Mouse (Mus musculus) urinary bladder, adult 18-20 months (tissue): ENCODE measurements around the gene Poc1a.

ENCODE experiments used
- DNase-seq, 2 experiments: peaks; one replicate each; pipeline ENCODE4 v3.0.0; 2022; ENCODE audit warnings: low spot score in 2 of 2, mixed read lengths in 2 of 2

Gene Poc1a

GRCm38 (mm10) chr9:106265358-106266075 lies 15.3 kb upstream of the Poc1a start:
- DNase-seq, result no peak

- no peak for DNase-seq
These were observed 13.8 kb upstream of the Poc1a start for GRCm38 (mm10) chr9:106266936-106267657.

GRCm38 (mm10) chr9:106268421-106268820 lies 12.4 kb upstream of the Poc1a start:
- no peak for DNase-seq

- DNase-seq, result no peak
These were observed 11.6 kb upstream of the Poc1a start for GRCm38 (mm10) chr9:106269076-106269788.

GRCm38 (mm10) chr9:106269879-106270278 lies 11.0 kb upstream of the Poc1a start:
- no peak for DNase-seq

GRCm38 (mm10) chr9:106270656-106271055 lies 10.2 kb upstream of the Poc1a start:
- DNase-seq, result no peak

GRCm38 (mm10) chr9:106272288-106272687 lies 8.6 kb upstream of the Poc1a start:
- DNase-seq, result no peak

GRCm38 (mm10) chr9:106273276-106273675 lies 7.6 kb upstream of the Poc1a start:
- DNase-seq, result no peak

GRCm38 (mm10) chr9:106273791-106274190 lies 7.1 kb upstream of the Poc1a start:
- DNase-seq, result no peak

GRCm38 (mm10) chr9:106274652-106275180 lies 6.1 kb upstream of the Poc1a start:
- no peak for DNase-seq

GRCm38 (mm10) chr9:106275806-106276205 lies 5.1 kb upstream of the Poc1a start:
- no peak for DNase-seq

- peak in 1 of 2 experiments; percentile 47 for DNase-seq
These were observed 475 bp upstream of the Poc1a start for GRCm38 (mm10) chr9:106280386-106280785.

GRCm38 (mm10) chr9:106282024-106282423 lies 1.2 kb downstream of the Poc1a start:
- no peak for DNase-seq

GRCm38 (mm10) chr9:106287165-106287564 lies 6.3 kb downstream of the Poc1a start:
- DNase-seq, result no peak

- peak; percentile 49 to 69 for DNase-seq
These were observed 8.0 kb downstream of the Poc1a start for GRCm38 (mm10) chr9:106288864-106289263.

GRCm38 (mm10) chr9:106289841-106290240 lies 9.0 kb downstream of the Poc1a start:
- DNase-seq, result no peak

- DNase-seq, result no peak
These were observed 9.8 kb downstream of the Poc1a start for GRCm38 (mm10) chr9:106290636-106291122.

GRCm38 (mm10) chr9:106293569-106294156 lies 12.8 kb downstream of the Poc1a start:
- DNase-seq, result no peak

GRCm38 (mm10) chr9:106296637-106297174 lies 15.8 kb downstream of the Poc1a start:
- no peak for DNase-seq

- DNase-seq, result no peak
These were observed 19.4 kb downstream of the Poc1a start for GRCm38 (mm10) chr9:106300176-106300803.

- no peak for DNase-seq
These were observed 20.1 kb downstream of the Poc1a start for GRCm38 (mm10) chr9:106300949-106301348.
